Mouse (Mus musculus) spleen, adult 18-20 months (tissue): ENCODE measurements around the gene Ifrd2.

Experiments
- DNase-seq, 2 experiments: peaks; one replicate each; pipeline ENCODE4 v3.0.0; 2022; ENCODE audit warnings: mixed read lengths in 2 of 2

The Ifrd2 gene

GRCm38 (mm10) chr9:107600745-107601144 is 13.3 kb downstream of the Ifrd2 start:
- DNase-seq, result no peak

GRCm38 (mm10) chr9:107601275-107601674 is 13.8 kb downstream of the Ifrd2 start:
- no peak for DNase-seq

GRCm38 (mm10) chr9:107602068-107602648 is 14.7 kb downstream of the Ifrd2 start:
- peak; percentile 76 to 93 for DNase-seq

- DNase-seq, result peak in 1 of 2 experiments; percentile 33
These were observed 15.8 kb downstream of the Ifrd2 start for GRCm38 (mm10) chr9:107603251-107603650.

- DNase-seq, result no peak
These were observed 17.7 kb downstream of the Ifrd2 start for GRCm38 (mm10) chr9:107605041-107605661.

- no peak for DNase-seq
These were observed 19.1 kb downstream of the Ifrd2 start for GRCm38 (mm10) chr9:107606591-107606990.

- no peak for DNase-seq
These were observed 19.6 kb downstream of the Ifrd2 start for GRCm38 (mm10) chr9:107607036-107607435.

GRCm38 (mm10) chr9:107607653-107608245 is 20.3 kb downstream of the Ifrd2 start:
- no peak for DNase-seq

- no peak for DNase-seq
These were observed 21.4 kb downstream of the Ifrd2 start, which contains the start of gene Sema3b for GRCm38 (mm10) chr9:107608741-107609432. Sema3b (minus strand) TSS chr9:107609229.

- no peak for DNase-seq
These were observed 22.0 kb downstream of the Ifrd2 start for GRCm38 (mm10) chr9:107609433-107609830.

- no peak for DNase-seq
These were observed 24.2 kb downstream of the Ifrd2 start for GRCm38 (mm10) chr9:107611456-107612190.

GRCm38 (mm10) chr9:107612191-107612944 is 24.9 kb downstream of the Ifrd2 start:
- DNase-seq, result peak; percentile 93 to 98

- no peak for DNase-seq
These were observed 25.6 kb downstream of the Ifrd2 start for GRCm38 (mm10) chr9:107612945-107613569.

GRCm38 (mm10) chr9:107615035-107615434 is 27.6 kb downstream of the Ifrd2 start:
- DNase-seq, result no peak

- no peak for DNase-seq
These were observed 30.0 kb downstream of the Ifrd2 start for GRCm38 (mm10) chr9:107617461-107617860.

GRCm38 (mm10) chr9:107618098-107618497 is 30.7 kb downstream of the Ifrd2 start:
- DNase-seq, result no peak

GRCm38 (mm10) chr9:107618778-107619545 is 31.5 kb downstream of the Ifrd2 start:
- no peak for DNase-seq

GRCm38 (mm10) chr9:107619546-107619879 is 32.1 kb downstream of the Ifrd2 start:
- no peak for DNase-seq

GRCm38 (mm10) chr9:107620954-107621353 is 33.5 kb downstream of the Ifrd2 start:
- DNase-seq, result no peak

GRCm38 (mm10) chr9:107624539-107624938 is 37.1 kb downstream of the Ifrd2 start:
- no peak for DNase-seq

GRCm38 (mm10) chr9:107624951-107625350 is 37.5 kb downstream of the Ifrd2 start:
- DNase-seq, result no peak
